Mouse (Mus musculus) heart, embryonic 10.5 days (tissue): Measurements from ENCODE around the gene Trcg1. TPM values are rescaled to one million over a fixed set of nuclear protein-coding genes. Genes with fewer than 3 reads are reported as not detected.

Experiments used
- DNase-seq: peaks from one replicate; pipeline ENCODE4 v3.0.0-alpha.2; 2017; ENCODE audit warnings: low spot score
- H3K27ac ChIP-seq: fragments of 300-500 bp; sonication (generic); 2 replicates; pipeline ENCODE4 v1.5.1; 2016; ENCODE audit warnings: mild to moderate bottlenecking
- H3K27me3 ChIP-seq: fragments of 300-500 bp; sonication (generic); 2 replicates; pipeline ENCODE4 v1.6.1; 2016; ENCODE audit warnings: mild to moderate bottlenecking; ENCODE audit not compliant: poor library complexity, insufficient read depth, severe bottlenecking
- H3K36me3 ChIP-seq: fragments of 300-500 bp; sonication (generic); 2 replicates; pipeline ENCODE4 v1.6.1; 2016; ENCODE audit warnings: mild to moderate bottlenecking, moderate library complexity
- H3K4me1 ChIP-seq: fragments of 300-500 bp; sonication (generic); 2 replicates; pipeline ENCODE4 v1.6.1; 2016; ENCODE audit warnings: mild to moderate bottlenecking
- H3K4me3 ChIP-seq: fragments of 300-500 bp; sonication (generic); 2 replicates; pipeline ENCODE4 v1.5.1; 2016; ENCODE audit warnings: mild to moderate bottlenecking, moderate library complexity
- H3K9me3 ChIP-seq: fragments of 300-500 bp; sonication (generic); 2 replicates; pipeline ENCODE4 v1.6.1; 2016; ENCODE audit warnings: mild to moderate bottlenecking, moderate library complexity
- WGBS: fragments of 180-500 bp; shearing (Covaris S2); methylation state at CpG from one replicate; pipeline ENCODE4 v1.1.7; 2016; 5-methylcytosine and 5-hydroxymethylcytosine counted together
- polyA plus RNA-seq: library from polyadenylated mRNA; unstranded; fragments of >200 nt; fragmentation: Nextera tagmentation; extraction: Ambion mirVana; gene quantifications from 2 replicates; pipeline ENCODE4 v1.2.1, GENCODE M21; 2016

Trcg1 gene
- polyA plus RNA-seq, 1 experiment from 2014 or later: not detected

DNA sequence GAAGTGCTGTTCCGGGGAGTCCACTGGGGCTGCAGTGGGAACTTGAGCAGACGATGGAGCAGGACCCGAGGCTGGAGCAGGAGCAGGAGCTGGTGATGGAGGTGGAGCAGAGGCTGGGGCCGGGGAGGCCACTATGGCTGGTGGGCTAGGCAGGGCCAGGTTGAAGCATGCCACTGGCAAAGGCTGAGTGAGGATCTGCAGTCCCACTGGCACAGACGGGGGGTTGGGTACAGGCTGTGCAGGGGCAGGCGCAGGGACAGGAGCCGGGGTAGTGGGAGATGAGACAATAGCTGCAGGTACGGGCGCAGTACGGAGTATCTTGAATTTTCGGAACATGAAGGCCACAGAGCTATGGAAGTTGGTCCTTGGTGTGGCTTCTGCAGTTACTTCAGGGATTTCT lies 20.5 kb downstream of the Trcg1 start:
- H3K9me3 ChIP-seq: no peaks in the 10 kb centered on the region
- H3K4me1 ChIP-seq: peaks cover 53% of the 10 kb centered on the region
- H3K27ac ChIP-seq: no peak overlapping the region
- WGBS: 91% methylated on average over 11 of the region's 11 CpGs
- DNase-seq: no peak
- H3K36me3 ChIP-seq: peaks cover 68% of the 10 kb centered on the region
- 0 out of 2 replicates have a peak, but pooled peaks cover 6% of the 10 kb centered on the region for H3K27me3 ChIP-seq
- no peak overlapping the region for H3K4me3 ChIP-seq

DNA sequence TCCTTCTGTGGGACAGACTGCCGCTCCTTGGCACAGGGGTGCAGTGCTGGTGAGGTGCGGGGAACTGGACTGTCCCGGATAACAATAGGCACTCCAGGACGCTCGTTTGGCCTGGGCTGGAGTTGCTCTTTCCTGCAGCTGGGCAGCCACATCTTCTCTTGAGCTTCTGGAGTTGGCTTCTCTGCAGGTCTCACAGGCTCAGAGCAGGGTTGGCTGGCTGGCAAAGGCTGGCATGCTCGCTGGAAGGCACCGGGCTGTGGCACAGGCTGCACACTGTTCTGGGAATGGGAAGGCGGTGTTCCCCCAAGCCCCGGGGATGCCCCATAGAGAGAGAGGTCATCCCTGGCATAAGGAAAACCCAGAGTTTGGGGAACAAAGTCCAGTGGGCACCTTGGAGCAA lies 21.3 kb downstream of the Trcg1 start:
- no peak for DNase-seq
- no peaks in the 10 kb centered on the region for H3K9me3 ChIP-seq
- peaks cover 53% of the 10 kb centered on the region for H3K4me1 ChIP-seq
- H3K27ac ChIP-seq: no peak overlapping the region
- H3K36me3 ChIP-seq: peaks cover 61% of the 10 kb centered on the region
- no peak overlapping the region for H3K4me3 ChIP-seq
- 90% methylated on average over 9 of the region's 9 CpGs for WGBS
- 0 out of 2 replicates have a peak, but pooled peaks cover 6% of the 10 kb centered on the region for H3K27me3 ChIP-seq

DNA sequence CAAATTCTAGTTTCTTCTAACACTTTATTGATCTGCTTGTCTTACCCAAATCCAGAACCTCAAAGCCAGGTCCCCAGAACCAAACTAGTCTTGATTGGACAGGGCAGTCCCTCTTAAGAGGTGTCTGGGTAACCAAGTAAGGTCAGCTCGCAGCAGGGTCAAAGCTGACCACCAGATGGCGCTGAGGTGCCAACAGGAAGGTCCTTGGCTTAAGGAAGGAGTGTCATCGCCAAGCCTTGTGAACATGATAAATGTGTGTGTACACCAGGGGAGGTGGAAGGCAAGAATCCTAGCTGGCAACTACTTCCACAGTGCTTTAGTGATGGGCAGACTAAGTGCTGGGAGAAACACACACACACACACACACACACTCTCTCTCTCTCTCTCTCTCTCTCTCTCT lies 23.4 kb downstream of the Trcg1 start:
- no peaks in the 10 kb centered on the region for H3K9me3 ChIP-seq
- H3K4me1 ChIP-seq: peaks cover 48% of the 10 kb centered on the region
- H3K27me3 ChIP-seq: peaks cover 19% of the 10 kb centered on the region; the same call in 1 of the 2 replicates
- under 1% methylated on average over 3 of the region's 3 CpGs for WGBS
- DNase-seq: peak; percentile 94
- peaks cover 40% of the 10 kb centered on the region for H3K36me3 ChIP-seq
- peak overlapping the region; percentile 81; the same call in 1 of the 2 replicates for H3K4me3 ChIP-seq
- no peak overlapping the region for H3K27ac ChIP-seq

DNA sequence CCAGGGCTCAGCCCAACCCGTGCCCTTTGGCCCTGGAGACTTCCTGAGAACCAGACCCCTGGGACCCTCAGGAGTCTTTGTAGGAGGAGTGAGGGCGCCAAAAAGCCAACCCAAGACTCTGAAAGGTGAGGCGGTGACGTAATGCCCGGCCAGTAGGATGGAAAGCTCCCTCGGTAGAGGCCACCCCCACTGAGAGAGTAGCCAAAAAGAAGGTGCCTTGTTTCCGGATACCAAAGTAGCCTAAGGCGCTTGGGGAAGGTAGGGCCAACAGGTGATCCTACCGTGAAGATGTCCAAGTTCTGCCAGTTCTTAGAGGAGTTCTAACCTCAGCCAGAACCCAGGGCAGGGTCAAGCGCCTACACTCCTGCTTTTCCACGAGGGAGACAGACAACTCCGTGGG lies 24.6 kb downstream of the Trcg1 start:
- no peaks in the 10 kb centered on the region for H3K9me3 ChIP-seq
- H3K36me3 ChIP-seq: peaks cover 29% of the 10 kb centered on the region
- H3K27me3 ChIP-seq: peaks cover 23% of the 10 kb centered on the region; the same call in 1 of the 2 replicates
- no peak for DNase-seq
- 17% methylated on average over 12 of the region's 12 CpGs for WGBS
- peak overlapping the region; percentile 93 for H3K27ac ChIP-seq
- peaks cover 54% of the 10 kb centered on the region for H3K4me1 ChIP-seq
- peak overlapping the region; percentile 81 for H3K4me3 ChIP-seq

DNA sequence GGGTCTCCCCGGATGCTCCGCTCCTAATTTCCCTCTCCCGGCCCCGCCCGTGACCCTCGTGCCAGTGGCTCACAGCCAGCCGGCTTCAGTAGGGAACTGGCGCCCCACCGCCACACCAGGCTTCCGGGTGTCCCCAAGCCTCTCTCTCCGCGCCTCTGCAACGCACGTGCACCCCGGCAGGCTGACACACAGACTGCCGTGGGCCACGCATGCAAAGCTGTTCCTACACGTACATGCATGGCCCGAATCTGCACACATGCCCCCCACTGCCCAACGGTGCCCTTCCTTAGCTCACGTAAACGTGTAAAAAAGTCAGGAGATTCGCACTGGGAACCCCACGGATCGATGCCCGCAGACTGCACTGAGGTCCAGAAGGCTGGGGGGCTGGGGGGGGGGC lies 25.2 kb downstream of the Trcg1 start:
- no peak for DNase-seq
- peak overlapping the region; percentile 81 for H3K4me3 ChIP-seq
- under 1% methylated on average over 26 of the region's 26 CpGs for WGBS
- H3K27ac ChIP-seq: peak overlapping the region; percentile 93
- peaks cover 23% of the 10 kb centered on the region for H3K36me3 ChIP-seq
- peaks cover 56% of the 10 kb centered on the region for H3K4me1 ChIP-seq
- no peaks in the 10 kb centered on the region for H3K9me3 ChIP-seq
- H3K27me3 ChIP-seq: peaks cover 23% of the 10 kb centered on the region; the same call in 1 of the 2 replicates

DNA sequence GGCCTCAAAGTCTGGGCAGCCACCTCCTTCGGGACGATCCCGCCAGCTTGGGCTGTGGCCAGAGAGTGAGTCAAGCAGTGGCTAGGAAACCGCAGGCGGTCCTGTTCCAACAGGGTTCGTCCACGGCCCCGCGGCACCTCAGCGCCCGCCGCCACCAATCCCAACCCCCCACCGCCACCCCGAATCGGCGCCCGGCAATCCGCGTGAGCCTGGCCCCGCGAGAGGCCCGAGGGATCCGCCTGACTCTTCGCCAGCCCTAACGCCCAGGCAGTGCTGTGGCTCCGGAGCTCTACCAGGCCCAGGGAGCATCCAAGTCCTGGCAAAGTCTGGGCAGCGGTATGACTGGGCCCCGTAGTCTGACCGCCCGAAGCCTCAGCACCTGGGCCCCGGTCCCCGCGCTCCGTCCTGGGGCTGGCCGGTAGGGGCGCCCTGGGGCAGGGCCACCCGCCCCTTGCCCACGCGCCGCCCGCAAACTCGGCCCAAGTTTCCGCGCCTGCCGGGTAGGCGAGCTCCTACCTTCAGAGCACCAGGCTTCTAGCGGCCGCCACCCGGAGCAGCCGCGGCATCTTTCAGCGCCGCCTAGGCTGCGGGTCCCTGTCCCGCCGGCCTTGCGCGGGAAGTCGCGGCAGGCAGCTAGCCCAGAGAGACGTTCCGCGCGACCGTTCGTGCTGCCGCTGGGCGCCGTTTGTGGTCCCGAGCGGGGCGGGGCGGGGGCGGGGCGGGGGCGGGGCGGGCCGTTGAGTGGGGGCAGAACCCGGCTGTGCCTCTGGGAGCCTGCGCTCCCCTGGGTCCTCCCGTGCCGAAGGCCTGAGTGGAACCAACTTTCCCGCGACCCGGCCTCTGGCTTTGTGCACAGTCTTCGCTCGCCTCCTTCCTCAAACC lies 25.8 kb downstream of the Trcg1 start, which contains the start of gene 1700017B05Rik:
Gene 1700017B05Rik (minus strand): TSS at position 700 of the 882 bp plus-strand sequence.
- WGBS: under 1% methylated on average over 85 of the region's 87 CpGs
- H3K9me3 ChIP-seq: no peaks in the 10 kb centered on the region
- peak within 1 kb of the TSS; percentile 81 for H3K4me3 ChIP-seq
- H3K4me1 ChIP-seq: peaks cover 58% of the 10 kb centered on the region
- DNase-seq: peak; percentile 92
- peak within 1 kb of the TSS; percentile 93 for H3K27ac ChIP-seq
- H3K27me3 ChIP-seq: peaks cover 23% of the 10 kb centered on the region; the same call in 1 of the 2 replicates
- H3K36me3 ChIP-seq: peaks cover 17% of the 10 kb centered on the region

DNA sequence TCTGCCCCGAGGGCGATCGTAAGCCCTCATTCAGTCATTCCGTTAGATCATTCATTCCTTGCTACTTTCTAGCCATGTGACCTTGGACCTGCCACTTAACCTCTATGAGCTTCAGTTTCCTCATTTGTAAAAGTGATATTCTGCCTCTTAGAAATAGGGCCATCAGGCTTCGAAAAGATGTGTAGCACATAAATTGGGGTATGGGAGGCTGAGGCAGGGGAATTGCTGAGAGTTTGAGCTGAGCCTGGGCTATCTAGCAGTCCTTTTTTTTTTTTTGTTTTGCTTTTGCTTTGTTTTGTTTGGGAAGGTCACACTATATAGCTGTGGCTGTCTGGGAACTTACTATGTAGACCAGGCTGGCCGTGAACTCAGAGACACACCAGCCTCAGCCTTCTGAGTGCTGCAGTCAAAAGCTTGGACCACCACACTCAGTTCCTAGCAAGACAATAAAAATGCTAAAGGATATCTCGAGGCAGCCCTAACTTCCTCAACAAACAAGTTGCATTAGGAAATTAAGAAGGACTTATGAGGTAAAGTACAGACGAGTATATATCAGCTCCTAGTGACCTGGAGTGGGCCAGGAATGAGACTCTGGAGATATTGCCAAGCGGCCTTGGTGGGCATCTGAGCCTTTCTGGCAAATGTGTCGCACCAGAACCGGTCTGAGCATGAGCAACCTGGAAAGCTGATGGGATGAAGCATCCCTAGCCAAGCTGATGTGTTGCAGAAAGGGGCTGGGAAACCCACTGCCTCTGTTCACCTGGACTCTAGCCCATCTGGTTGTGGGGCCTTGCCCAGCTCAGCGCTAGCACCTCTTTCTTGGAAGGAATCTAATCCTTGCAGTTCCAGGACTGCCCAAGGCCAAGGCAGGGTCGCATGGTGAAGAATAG lies 26.7 kb downstream of the Trcg1 start:
- H3K36me3 ChIP-seq: peaks cover 8% of the 10 kb centered on the region
- peak overlapping the region; percentile 81 for H3K4me3 ChIP-seq
- peaks cover 23% of the 10 kb centered on the region; the same call in 1 of the 2 replicates for H3K27me3 ChIP-seq
- H3K4me1 ChIP-seq: peaks cover 64% of the 10 kb centered on the region
- peak overlapping the region; percentile 93 for H3K27ac ChIP-seq
- no peaks in the 10 kb centered on the region for H3K9me3 ChIP-seq
- no peak for DNase-seq
- 48% methylated on average over 13 of the region's 13 CpGs for WGBS

DNA sequence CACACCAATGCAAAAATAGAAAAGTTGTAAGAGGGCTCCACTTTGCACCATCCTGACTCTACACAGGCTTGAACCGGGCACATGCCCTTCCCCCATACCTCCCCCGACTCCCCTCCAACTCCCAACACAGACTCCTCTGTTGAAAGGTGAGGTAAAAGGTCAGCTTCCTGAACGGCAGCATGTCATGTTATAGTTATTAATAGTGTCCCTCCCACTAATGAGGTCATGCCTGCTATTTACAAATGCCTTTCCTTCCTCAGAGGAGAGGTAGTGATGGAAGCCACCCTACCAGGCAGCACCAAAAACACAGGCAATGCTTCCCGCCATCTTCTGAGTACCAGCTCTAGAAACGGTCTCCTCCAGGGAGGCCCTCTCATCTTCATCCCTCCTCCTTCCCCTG lies 28.8 kb downstream of the Trcg1 start:
- WGBS: 33% methylated on average over 5 of the region's 5 CpGs
- H3K27me3 ChIP-seq: peaks cover 33% of the 10 kb centered on the region
- H3K27ac ChIP-seq: 0 out of 2 replicates have a peak overlapping the region, but pooled peaks have one; percentile 0
- peaks cover 72% of the 10 kb centered on the region for H3K4me1 ChIP-seq
- DNase-seq: no peak
- H3K4me3 ChIP-seq: no peak overlapping the region
- H3K9me3 ChIP-seq: no peaks in the 10 kb centered on the region
- H3K36me3 ChIP-seq: no peaks in the 10 kb centered on the region

DNA sequence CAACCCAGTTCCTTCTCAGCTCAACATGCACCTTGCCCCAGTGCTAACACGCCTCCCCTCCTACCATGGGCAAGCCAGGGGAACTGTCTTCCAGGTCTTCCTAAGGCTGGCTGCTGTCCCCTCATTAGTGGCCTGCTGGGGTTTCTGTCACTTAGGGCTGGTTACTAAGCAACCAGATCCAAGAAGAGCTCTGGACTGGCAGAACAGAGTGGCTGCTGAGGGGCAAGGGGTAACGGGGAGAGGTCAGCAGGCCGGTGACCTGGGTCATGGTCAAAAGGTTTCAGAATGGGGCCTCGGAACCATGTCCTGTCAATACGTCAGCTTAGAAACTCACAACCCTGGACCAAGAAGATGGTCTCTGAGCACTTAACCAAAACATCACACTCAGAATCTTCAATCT lies 31.1 kb downstream of the Trcg1 start:
- Histone ChIP-seq H3K36me3 (no peaks in the 10 kb centered on the region), H3K4me1 (peaks cover 76% of the 10 kb centered on the region), H3K9me3 (no peaks in the 10 kb centered on the region), H3K27ac (0 out of 2 replicates have a peak overlapping the region, but pooled peaks have one; percentile 37), H3K27me3 (peaks cover 34% of the 10 kb centered on the region), H3K4me3 (no peak overlapping the region)
- DNase-seq: no peak
- WGBS: 32% methylated on average over 5 of the region's 5 CpGs

DNA sequence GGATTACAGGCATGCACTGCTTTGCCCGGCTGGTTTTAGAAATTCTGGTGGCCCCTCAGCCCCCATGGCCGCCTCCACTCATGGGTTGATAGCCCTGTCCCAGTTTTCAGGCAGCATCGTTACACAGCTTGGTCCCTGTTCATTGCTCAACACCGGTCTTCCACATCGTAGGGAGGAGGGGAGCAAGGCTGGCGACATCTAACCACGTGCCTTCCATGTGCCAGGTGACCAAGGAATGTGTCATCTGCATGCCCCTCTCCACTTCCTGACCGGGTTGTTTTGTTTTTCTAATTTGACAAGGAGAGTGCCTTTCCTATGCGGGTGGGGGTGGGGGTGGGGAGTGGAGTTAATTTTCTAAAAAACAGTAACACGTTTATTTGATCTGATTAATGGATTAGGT lies 31.7 kb downstream of the Trcg1 start:
- peak overlapping the region; percentile 53; the same call in 1 of the 2 replicates for H3K27ac ChIP-seq
- H3K4me1 ChIP-seq: peaks cover 82% of the 10 kb centered on the region
- H3K36me3 ChIP-seq: no peaks in the 10 kb centered on the region
- H3K4me3 ChIP-seq: no peak overlapping the region
- peaks cover 37% of the 10 kb centered on the region for H3K27me3 ChIP-seq
- DNase-seq: no peak
- H3K9me3 ChIP-seq: no peaks in the 10 kb centered on the region
- WGBS: 21% methylated on average over 10 of the region's 10 CpGs

DNA sequence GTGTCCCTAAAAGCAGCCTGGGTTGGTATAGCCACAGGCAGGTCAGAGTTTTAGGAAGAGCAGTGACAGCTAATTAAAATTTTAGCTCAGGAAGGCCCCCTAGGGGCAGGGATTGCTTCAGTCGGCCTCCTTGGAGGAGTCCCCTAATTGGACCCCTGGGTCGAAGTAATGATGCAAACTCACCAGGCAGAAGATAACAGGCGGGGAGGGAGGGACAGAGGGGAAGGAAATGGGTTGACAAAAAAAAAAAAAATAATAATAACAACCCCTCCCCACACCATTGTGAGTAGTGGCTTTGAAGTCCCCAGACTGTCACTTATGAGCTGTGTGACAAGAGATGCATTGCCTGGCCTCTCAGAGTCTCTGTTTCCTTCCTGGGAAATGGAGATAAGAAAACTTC lies 32.2 kb downstream of the Trcg1 start:
- WGBS: 4% methylated on average over 3 of the region's 3 CpGs
- Histone ChIP-seq H3K27me3 (peaks cover 33% of the 10 kb centered on the region), H3K4me1 (peaks cover 86% of the 10 kb centered on the region), H3K4me3 (no peak overlapping the region), H3K36me3 (no peaks in the 10 kb centered on the region), H3K9me3 (no peaks in the 10 kb centered on the region), H3K27ac (no peak overlapping the region)
- no peak for DNase-seq

DNA sequence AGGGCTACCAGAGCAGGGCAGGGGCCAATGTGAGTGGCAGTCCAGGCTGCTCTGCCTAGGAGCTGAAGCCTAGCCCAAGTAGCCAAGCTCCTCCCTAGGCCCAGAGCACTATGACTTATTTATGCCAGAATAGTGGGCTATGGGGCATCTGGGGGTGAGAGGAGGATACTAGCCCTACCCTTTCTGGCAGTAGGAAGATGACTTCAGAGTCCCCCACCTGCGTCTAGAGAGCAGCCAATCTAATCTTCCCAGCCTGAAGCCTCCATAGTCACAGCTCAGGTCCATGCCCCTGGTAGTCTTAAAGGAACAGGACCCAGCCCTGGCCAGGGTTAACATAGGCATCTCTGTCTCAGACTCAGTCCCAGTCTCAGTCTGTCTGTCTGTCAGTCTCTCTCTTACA lies 33.0 kb downstream of the Trcg1 start:
- WGBS: 12% methylated on average over 1 of the region's 1 CpGs
- H3K4me3 ChIP-seq: no peak overlapping the region
- H3K27me3 ChIP-seq: peaks cover 27% of the 10 kb centered on the region
- H3K9me3 ChIP-seq: no peaks in the 10 kb centered on the region
- 0 out of 2 replicates have a peak overlapping the region, but pooled peaks have one; percentile 22 for H3K27ac ChIP-seq
- no peak for DNase-seq
- H3K36me3 ChIP-seq: no peaks in the 10 kb centered on the region
- H3K4me1 ChIP-seq: peaks cover 91% of the 10 kb centered on the region
